Mouse (Mus musculus): ENCODE measurements around the gene Gm5169. TPM values are rescaled to one million over a fixed set of nuclear protein-coding genes. Genes with fewer than 3 reads are reported as not detected.
"Not testable (repeated sequence)": the region's sequence is repeated elsewhere in the genome, so short reads cannot be mapped to it uniquely, and the experiment has no call there.

Gene Gm5169
- not detected in 2 replicates for polyA plus RNA-seq (2012; ENCODE audit: insufficient read depth, insufficient read length, missing spikeins)

- H3K27ac ChIP-seq (ENCODE audit: insufficient read depth, low read depth, low read length) = not testable (repeated sequence)
Measured at GRCm38 (mm10) chrX:25301355-25301754, at the start of gene Gm5169. Gene Gm5169 (minus strand): TSS chrX:25301455.

GRCm38 (mm10) chrX:25347424-25347823 is 46.2 kb upstream of the Gm5169 start:
- not testable (repeated sequence) for H3K4me3 ChIP-seq (ENCODE audit: insufficient read depth, low read length); H3K27ac ChIP-seq (ENCODE audit: insufficient read depth, low read depth, low read length); H3K4me1 ChIP-seq (ENCODE audit: control insufficient read depth, insufficient read depth, low read length)

More at GRCm38 (mm10) chrX:25301355-25301754, at the start of gene Gm5169:
- H3K4me3 ChIP-seq (ENCODE audit: insufficient read depth, low read length); H3K4me1 ChIP-seq (ENCODE audit: control insufficient read depth, insufficient read depth, low read length): not testable (repeated sequence)

Data from bone marrow macrophage, adult 2 months (primary cell).